Mouse (Mus musculus): ENCODE measurements around the gene Prdm8. TPM values are rescaled to one million over a fixed set of nuclear protein-coding genes. Genes with fewer than 3 reads are reported as not detected.

Prdm8 gene
- polyA plus RNA-seq, 1 experiment = 0.03 TPM

- Histone ChIP-seq H3K36me3 (ENCODE audit: control insufficient read depth, insufficient read depth, low read length) (no peaks in the 10 kb centered on the region), H3K27ac (ENCODE audit: insufficient read depth, low read depth, low read length) (no peak overlapping the region), H3K4me1 (ENCODE audit: control insufficient read depth, insufficient read depth, low read length) (no peaks in the 10 kb centered on the region), H3K27me3 (replicated peaks; ENCODE audit: control insufficient read depth, insufficient read depth, low read length) (no peaks in the 10 kb centered on the region), H3K4me3 (ENCODE audit: insufficient read depth, low read depth, low read length) (no peak overlapping the region)
- DNase-seq = no peak
- WGBS = 42% methylated on average over 7 of the region's 7 CpGs
- TF ChIP-seq POLR2A (IDR thresholded peaks at IDR 0.05; ENCODE audit: low read depth, low read length) = no peak
- no peak for TF ChIP-seq CTCF (conservative IDR thresholded peaks at IDR 0.05; ENCODE audit: insufficient read depth, insufficient read length, low read depth, low read length)
Observed at GRCm38 (mm10) chr5:98198412-98199218, 31.6 kb downstream of the Prdm8 start.

DNA sequence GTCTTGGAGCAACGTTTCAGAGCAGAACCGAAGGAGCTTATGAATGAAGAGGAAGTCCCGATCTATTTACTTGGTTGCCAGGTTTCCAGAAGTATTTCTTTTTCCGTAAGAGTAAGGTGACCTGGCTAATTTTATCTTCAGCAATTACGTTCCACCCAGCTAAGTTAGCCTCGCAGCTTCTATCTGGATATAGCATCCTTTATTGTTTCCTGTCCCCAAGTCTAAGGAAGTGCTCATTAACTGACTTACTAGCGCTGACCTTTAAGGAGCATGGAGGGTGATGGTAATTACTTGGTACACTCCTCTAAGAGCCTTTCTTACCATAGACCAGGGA, 32.2 kb downstream of the Prdm8 start:
- Histone ChIP-seq H3K4me1 (ENCODE audit: control insufficient read depth, insufficient read depth, low read length) (no peaks in the 10 kb centered on the region), H3K36me3 (ENCODE audit: control insufficient read depth, insufficient read depth, low read length) (no peaks in the 10 kb centered on the region), H3K27me3 (replicated peaks; ENCODE audit: control insufficient read depth, insufficient read depth, low read length) (no peaks in the 10 kb centered on the region), H3K4me3 (ENCODE audit: insufficient read depth, low read depth, low read length) (no peak overlapping the region), H3K27ac (ENCODE audit: insufficient read depth, low read depth, low read length) (no peak overlapping the region)
- 37% methylated on average over 7 of the region's 7 CpGs for WGBS
- TF ChIP-seq CTCF (conservative IDR thresholded peaks at IDR 0.05; ENCODE audit: insufficient read depth, insufficient read length, low read depth, low read length) (no peak), POLR2A (IDR thresholded peaks at IDR 0.05; ENCODE audit: low read depth, low read length) (no peak)
- DNase-seq = no peak

DNA sequence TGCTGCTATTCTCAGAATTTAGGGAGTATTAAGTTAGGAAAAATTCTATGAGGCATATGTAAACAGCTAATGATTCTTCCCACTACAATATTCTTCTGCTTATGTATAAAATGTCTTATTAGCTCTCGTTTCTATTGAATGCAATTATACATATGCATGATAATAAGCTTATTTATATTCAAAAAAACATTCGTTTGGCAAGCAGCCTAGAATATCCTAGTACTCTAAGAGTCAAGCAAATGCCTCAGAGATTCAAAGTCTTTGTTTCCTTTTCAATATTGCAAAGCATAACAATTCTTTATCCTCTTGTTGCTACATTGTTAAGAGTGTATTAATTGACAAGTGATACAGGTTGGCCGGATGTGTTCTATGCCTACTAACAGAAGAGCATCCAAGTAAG, 34.6 kb downstream of the Prdm8 start:
- Histone ChIP-seq H3K4me1 (ENCODE audit: control insufficient read depth, insufficient read depth, low read length) (no peaks in the 10 kb centered on the region), H3K27ac (ENCODE audit: insufficient read depth, low read depth, low read length) (no peak overlapping the region), H3K4me3 (ENCODE audit: insufficient read depth, low read depth, low read length) (no peak overlapping the region), H3K27me3 (replicated peaks; ENCODE audit: control insufficient read depth, insufficient read depth, low read length) (no peaks in the 10 kb centered on the region), H3K36me3 (ENCODE audit: control insufficient read depth, insufficient read depth, low read length) (no peaks in the 10 kb centered on the region)
- TF ChIP-seq POLR2A (IDR thresholded peaks at IDR 0.05; ENCODE audit: low read depth, low read length) (no peak), CTCF (conservative IDR thresholded peaks at IDR 0.05; ENCODE audit: insufficient read depth, insufficient read length, low read depth, low read length) (no peak)
- 63% methylated on average over 3 of the region's 3 CpGs for WGBS
- DNase-seq = no peak

- Histone ChIP-seq H3K27me3 (replicated peaks; ENCODE audit: control insufficient read depth, insufficient read depth, low read length) (no peaks in the 10 kb centered on the region), H3K36me3 (ENCODE audit: control insufficient read depth, insufficient read depth, low read length) (no peaks in the 10 kb centered on the region), H3K4me1 (ENCODE audit: control insufficient read depth, insufficient read depth, low read length) (no peaks in the 10 kb centered on the region), H3K4me3 (ENCODE audit: insufficient read depth, low read depth, low read length) (no peak overlapping the region), H3K27ac (ENCODE audit: insufficient read depth, low read depth, low read length) (no peak overlapping the region)
- TF ChIP-seq POLR2A (IDR thresholded peaks at IDR 0.05; ENCODE audit: low read depth, low read length) (no peak), CTCF (conservative IDR thresholded peaks at IDR 0.05; ENCODE audit: insufficient read depth, insufficient read length, low read depth, low read length) (no peak)
- 26% methylated on average over 4 of the region's 4 CpGs for WGBS
- no peak for DNase-seq
Observed at GRCm38 (mm10) chr5:98202996-98203395, 36.0 kb downstream of the Prdm8 start.

DNA sequence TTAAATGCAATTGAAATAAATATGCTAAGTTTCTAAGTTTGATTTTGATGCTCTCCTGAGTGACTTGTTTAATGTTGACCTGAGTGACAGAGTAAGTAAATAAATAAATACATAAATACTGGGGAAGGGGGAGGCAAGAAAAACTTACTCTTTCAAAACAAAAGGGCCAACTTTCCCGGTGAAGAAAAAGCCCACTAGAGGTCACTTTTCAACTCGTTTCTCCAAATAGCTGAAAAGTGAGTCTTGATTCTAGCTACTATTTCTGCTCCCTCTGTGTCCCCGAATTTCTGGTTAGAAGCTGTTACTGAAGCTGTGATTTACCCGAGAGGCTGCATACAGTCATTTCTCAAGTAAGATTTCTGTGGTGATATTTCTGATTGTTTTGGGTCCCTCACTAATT, 45.5 kb downstream of the Prdm8 start:
- H3K4me3 ChIP-seq (ENCODE audit: insufficient read depth, low read depth, low read length) = no peak overlapping the region
- no peak for TF ChIP-seq CTCF (conservative IDR thresholded peaks at IDR 0.05; ENCODE audit: insufficient read depth, insufficient read length, low read depth, low read length)
- TF ChIP-seq POLR2A (IDR thresholded peaks at IDR 0.05; ENCODE audit: low read depth, low read length) = no peak
- 52% methylated on average over 4 of the region's 4 CpGs for WGBS
- no peaks in the 10 kb centered on the region for H3K36me3 ChIP-seq (ENCODE audit: control insufficient read depth, insufficient read depth, low read length)
- DNase-seq = no peak
- H3K27ac ChIP-seq (ENCODE audit: insufficient read depth, low read depth, low read length) = no peak overlapping the region
- no peaks in the 10 kb centered on the region for H3K27me3 ChIP-seq (replicated peaks; ENCODE audit: control insufficient read depth, insufficient read depth, low read length)
- no peaks in the 10 kb centered on the region for H3K4me1 ChIP-seq (ENCODE audit: control insufficient read depth, insufficient read depth, low read length)

GRCm38 (mm10) chr5:98221956-98222355, 55.0 kb downstream of the Prdm8 start:
- Histone ChIP-seq H3K27me3 (replicated peaks; ENCODE audit: control insufficient read depth, insufficient read depth, low read length) (no peaks in the 10 kb centered on the region), H3K36me3 (ENCODE audit: control insufficient read depth, insufficient read depth, low read length) (no peaks in the 10 kb centered on the region), H3K4me3 (ENCODE audit: insufficient read depth, low read depth, low read length) (no peak overlapping the region), H3K27ac (ENCODE audit: insufficient read depth, low read depth, low read length) (no peak overlapping the region), H3K4me1 (ENCODE audit: control insufficient read depth, insufficient read depth, low read length) (no peaks in the 10 kb centered on the region)
- no peak for DNase-seq
- TF ChIP-seq CTCF (conservative IDR thresholded peaks at IDR 0.05; ENCODE audit: insufficient read depth, insufficient read length, low read depth, low read length) (no peak), POLR2A (IDR thresholded peaks at IDR 0.05; ENCODE audit: low read depth, low read length) (no peak)
- WGBS = 86% methylated on average over 4 of the region's 4 CpGs

GRCm38 (mm10) chr5:98226710-98227109, 59.7 kb downstream of the Prdm8 start:
- Histone ChIP-seq H3K27ac (ENCODE audit: insufficient read depth, low read depth, low read length) (no peak overlapping the region), H3K36me3 (ENCODE audit: control insufficient read depth, insufficient read depth, low read length) (no peaks in the 10 kb centered on the region), H3K4me3 (ENCODE audit: insufficient read depth, low read depth, low read length) (no peak overlapping the region), H3K4me1 (ENCODE audit: control insufficient read depth, insufficient read depth, low read length) (no peaks in the 10 kb centered on the region), H3K27me3 (replicated peaks; ENCODE audit: control insufficient read depth, insufficient read depth, low read length) (no peaks in the 10 kb centered on the region)
- WGBS = 82% methylated on average over 2 of the region's 2 CpGs
- no peak for DNase-seq
- no peak for TF ChIP-seq POLR2A (IDR thresholded peaks at IDR 0.05; ENCODE audit: low read depth, low read length)
- no peak for TF ChIP-seq CTCF (conservative IDR thresholded peaks at IDR 0.05; ENCODE audit: insufficient read depth, insufficient read length, low read depth, low read length)

Data from kidney, adult 2 months (tissue).